Mouse (Mus musculus) liver, embryonic 11.5 days (tissue): ENCODE data around the gene Mblac1. TPM values are rescaled to one million over a fixed set of nuclear protein-coding genes. Genes with fewer than 3 reads are reported as not detected.

Source experiments
- ATAC-seq: fragments of 200-750 bp; cut with Nextera tagmentation; replicated peaks from 2 replicates; pipeline ENCODE4 v1.8.0; 2017; ENCODE audit warnings: moderate number of reproducible peaks, mild to moderate bottlenecking, moderate TSS enrichment, moderate library complexity; ENCODE audit not compliant: low FRiP score
- DNase-seq: peaks from one replicate; pipeline ENCODE4 v3.0.0-alpha.2; 2017; ENCODE audit warnings: low spot score
- H3K27ac ChIP-seq: fragments of 300-500 bp; sonication (generic); 2 replicates; pipeline ENCODE4 v1.5.1; 2014; ENCODE audit warnings: mild to moderate bottlenecking, low read depth, low read length, control low read depth
- H3K27me3 ChIP-seq: fragments of 300-500 bp; sonication (generic); replicated peaks from 2 replicates; pipeline ENCODE4 v1.6.1; 2014; ENCODE audit warnings: low read length, mixed read lengths; ENCODE audit not compliant: control insufficient read depth, insufficient read depth
- H3K36me3 ChIP-seq: fragments of 300-500 bp; sonication (generic); 2 replicates; pipeline ENCODE4 v1.6.1; 2014; ENCODE audit warnings: mild to moderate bottlenecking, low read length, moderate library complexity, mixed read lengths; ENCODE audit not compliant: control insufficient read depth, insufficient read depth
- H3K4me1 ChIP-seq: fragments of 300-500 bp; sonication (generic); replicated peaks from 2 replicates; pipeline ENCODE4 v1.6.1; 2014; ENCODE audit warnings: low read length, mixed read lengths; ENCODE audit not compliant: control insufficient read depth, insufficient read depth
- H3K4me2 ChIP-seq: fragments of 300-500 bp; sonication (generic); 2 replicates; pipeline ENCODE4 v1.6.1; 2014; ENCODE audit warnings: mild to moderate bottlenecking, control low read depth, moderate library complexity
- H3K4me3 ChIP-seq: fragments of 300-500 bp; sonication (generic); 2 replicates; pipeline ENCODE4 v1.5.1; 2014; ENCODE audit warnings: low read depth, low read length, control low read depth
- H3K9ac ChIP-seq: fragments of 300-500 bp; sonication (generic); 2 replicates; pipeline ENCODE4 v1.6.1; 2014; ENCODE audit warnings: low read depth, low read length, control low read depth
- H3K9me3 ChIP-seq: fragments of 300-500 bp; sonication (generic); 2 replicates; pipeline ENCODE4 v1.6.1; 2016; ENCODE audit warnings: low read length, inconsistent platforms, mixed read lengths; ENCODE audit not compliant: control insufficient read depth
- WGBS: fragments of 180-500 bp; shearing (Covaris S2); extraction: QIAGEN DNeasy Blood & Tissue Kit; methylation state at CpG from one replicate; pipeline ENCODE4 v1.1.7; 2014; 5-methylcytosine and 5-hydroxymethylcytosine counted together
- polyA plus RNA-seq: library from polyadenylated mRNA; unstranded; fragments of >200 nt; fragmentation: Nextera tagmentation; extraction: Ambion mirVana; gene quantifications from 2 replicates; pipeline ENCODE4 v1.2.1, GENCODE M21; 2014

Mblac1 gene
- 5.8 and 6.3 TPM in 2 replicates for polyA plus RNA-seq

GRCm38 (mm10) chr5:138193771-138194727 lies at the start of gene Mblac1:
Gene Mblac1 (plus strand): TSS chr5:138194314.
- Histone ChIP-seq H3K4me1 (no peaks in the 10 kb centered on the region; the same call in 1 of the 2 replicates), H3K9ac (peak within 1 kb of the TSS; percentile 91), H3K4me2 (peak within 1 kb of the TSS; percentile 99), H3K27ac (peak within 1 kb of the TSS; percentile 35), H3K27me3 (no peaks in the 10 kb centered on the region), H3K36me3 (0 out of 2 replicates have a peak, but pooled peaks cover 4% of the 10 kb centered on the region), H3K9me3 (no peaks in the 10 kb centered on the region), H3K4me3 (peak within 1 kb of the TSS; percentile 77)
- DNase-seq (peak; percentile 84), ATAC-seq (peak; percentile 79)
- WGBS: 6% methylated on average over 54 of the region's 54 CpGs

- no peak overlapping the region for H3K27ac ChIP-seq
- DNase-seq (no peak), ATAC-seq (no peak)
- H3K4me2 ChIP-seq: peak overlapping the region; percentile 90
- H3K27me3 ChIP-seq: no peaks in the 10 kb centered on the region
- H3K4me1 ChIP-seq: no peaks in the 10 kb centered on the region
- H3K9me3 ChIP-seq: no peaks in the 10 kb centered on the region
- H3K4me3 ChIP-seq: peak overlapping the region; percentile 85
- H3K9ac ChIP-seq: no peak overlapping the region
- peaks cover 12% of the 10 kb centered on the region; the same call in 1 of the 2 replicates for H3K36me3 ChIP-seq
- 71% methylated on average over 3 of the region's 3 CpGs for WGBS
Measured at GRCm38 (mm10) chr5:138154390-138154789, 39.7 kb upstream of the Mblac1 start.

- DNase-seq (peak; percentile 87), ATAC-seq (peak; percentile 97)
- H3K27me3 ChIP-seq: no peaks in the 10 kb centered on the region
- H3K9me3 ChIP-seq: no peaks in the 10 kb centered on the region
- peak within 1 kb of the TSS; percentile 65 for H3K27ac ChIP-seq
- WGBS: under 1% methylated on average over 31 of the region's 31 CpGs
- 0 out of 2 replicates have a peak, but pooled peaks cover 3% of the 10 kb centered on the region for H3K4me1 ChIP-seq
- H3K4me2 ChIP-seq: peak within 1 kb of the TSS; percentile 90
- peaks cover 9% of the 10 kb centered on the region; the same call in 1 of the 2 replicates for H3K36me3 ChIP-seq
- H3K9ac ChIP-seq: peak within 1 kb of the TSS; percentile 91
- H3K4me3 ChIP-seq: peak within 1 kb of the TSS; percentile 85
Measured at GRCm38 (mm10) chr5:138155443-138155976, 38.6 kb upstream of the Mblac1 start, which contains the start of gene Zfp113. Gene Zfp113 (minus strand): TSS chr5:138155744.

- 64% methylated on average over 7 of the region's 7 CpGs for WGBS
- Histone ChIP-seq H3K4me3 (peak overlapping the region; percentile 88), H3K36me3 (peaks cover 30% of the 10 kb centered on the region), H3K4me2 (peak overlapping the region; percentile 83), H3K9ac (peak overlapping the region; percentile 82), H3K4me1 (peaks cover 16% of the 10 kb centered on the region), H3K27me3 (no peaks in the 10 kb centered on the region), H3K27ac (no peak overlapping the region; the same call in 1 of the 2 replicates), H3K9me3 (no peaks in the 10 kb centered on the region)
- DNase-seq (no peak), ATAC-seq (no peak)
Measured at GRCm38 (mm10) chr5:138160224-138160762, 33.8 kb upstream of the Mblac1 start.

- Histone ChIP-seq H3K9me3 (no peaks in the 10 kb centered on the region), H3K4me2 (peak within 1 kb of the TSS; percentile 83), H3K36me3 (peaks cover 37% of the 10 kb centered on the region), H3K27ac (peak within 1 kb of the TSS; percentile 76), H3K4me1 (peaks cover 16% of the 10 kb centered on the region), H3K4me3 (peak within 1 kb of the TSS; percentile 88), H3K9ac (peak within 1 kb of the TSS; percentile 82), H3K27me3 (no peaks in the 10 kb centered on the region)
- ATAC-seq (peak; percentile 93), DNase-seq (peak; percentile 96)
- under 1% methylated on average over 42 of the region's 42 CpGs for WGBS
Measured at GRCm38 (mm10) chr5:138160842-138161665, 33.1 kb upstream of the Mblac1 start, which contains the start of gene Cops6. Gene Cops6 (plus strand): TSS chr5:138161071.

GRCm38 (mm10) chr5:138163046-138163445 lies 31.1 kb upstream of the Mblac1 start:
- H3K9ac ChIP-seq: peak overlapping the region; percentile 11; the same call in 1 of the 2 replicates
- H3K4me1 ChIP-seq: peaks cover 16% of the 10 kb centered on the region
- H3K9me3 ChIP-seq: no peaks in the 10 kb centered on the region
- H3K27ac ChIP-seq: no peak overlapping the region
- DNase-seq (no peak), ATAC-seq (no peak)
- peaks cover 57% of the 10 kb centered on the region for H3K36me3 ChIP-seq
- H3K4me2 ChIP-seq: peak overlapping the region; percentile 83; the same call in 1 of the 2 replicates
- no peaks in the 10 kb centered on the region for H3K27me3 ChIP-seq
- 62% methylated on average over 6 of the region's 6 CpGs for WGBS
- H3K4me3 ChIP-seq: no peak overlapping the region

- H3K36me3 ChIP-seq: peaks cover 61% of the 10 kb centered on the region
- ATAC-seq: no peak
- 77% methylated on average over 10 of the region's 10 CpGs for WGBS
- H3K9me3 ChIP-seq: no peaks in the 10 kb centered on the region
- H3K27me3 ChIP-seq: no peaks in the 10 kb centered on the region
- H3K4me2 ChIP-seq: no peak overlapping the region; the same call in 1 of the 2 replicates
- DNase-seq: no peak
- peaks cover 16% of the 10 kb centered on the region for H3K4me1 ChIP-seq
- H3K27ac ChIP-seq: no peak overlapping the region
- no peak overlapping the region for H3K4me3 ChIP-seq
- no peak overlapping the region for H3K9ac ChIP-seq
Measured at GRCm38 (mm10) chr5:138163610-138164009, 30.5 kb upstream of the Mblac1 start.

- Histone ChIP-seq H3K27me3 (no peaks in the 10 kb centered on the region), H3K4me1 (peaks cover 19% of the 10 kb centered on the region), H3K4me2 (no peak overlapping the region), H3K36me3 (peaks cover 75% of the 10 kb centered on the region), H3K4me3 (no peak overlapping the region), H3K9ac (no peak overlapping the region), H3K27ac (no peak overlapping the region), H3K9me3 (no peaks in the 10 kb centered on the region)
- DNase-seq (no peak), ATAC-seq (no peak)
- 89% methylated on average over 8 of the region's 8 CpGs for WGBS
Measured at GRCm38 (mm10) chr5:138165594-138165993, 28.5 kb upstream of the Mblac1 start.
